Mouse (Mus musculus) bone marrow, adult 2 months (tissue): ENCODE data around the gene Cox6a2.

Source experiments
- CTCF ChIP-seq: fragments of 200-500 bp; IDR thresholded peaks from 2 replicates; pipeline ENCODE4 v1.5.1; 2011; ENCODE audit warnings: low read length, control low read depth; ENCODE audit not compliant: control insufficient read depth, insufficient read depth
- POLR2A ChIP-seq: fragments of 200-500 bp; IDR thresholded peaks from 2 replicates; pipeline ENCODE4 v1.6.1; 2011; ENCODE audit warnings: low read depth, mild to moderate bottlenecking, control low read depth, low read length, borderline replicate concordance; ENCODE audit not compliant: control insufficient read depth

GRCm38 (mm10) chr7:128242331-128242730 is 36.1 kb upstream of the Cox6a2 start:
- TF ChIP-seq POLR2A (no peak), CTCF (no peak)
